Mouse (Mus musculus): ENCODE measurements around the gene Hmcn1.

The Hmcn1 gene

DNA sequence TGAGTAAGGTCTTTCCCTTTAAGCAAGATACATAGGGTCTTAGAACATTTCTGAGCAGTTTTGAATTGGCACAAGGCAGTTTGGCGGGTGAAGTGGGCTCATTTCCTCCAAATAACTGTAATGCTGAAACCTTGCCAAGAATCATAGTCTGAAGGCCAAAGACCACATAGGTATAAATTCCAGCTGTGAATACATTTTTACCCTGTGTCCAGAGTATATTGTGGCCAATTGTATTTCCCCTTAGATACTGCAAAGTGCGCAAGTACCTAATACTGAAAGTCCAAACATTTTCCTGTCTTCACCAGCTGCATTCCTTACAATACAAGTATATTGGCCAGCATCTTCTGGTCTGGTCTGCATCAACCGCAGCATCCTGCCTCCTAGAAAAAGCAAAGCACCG is 312.9 kb downstream of the Hmcn1 start:
- no peak for DNase-seq (ENCODE audit: low read depth, low spot score)

DNA sequence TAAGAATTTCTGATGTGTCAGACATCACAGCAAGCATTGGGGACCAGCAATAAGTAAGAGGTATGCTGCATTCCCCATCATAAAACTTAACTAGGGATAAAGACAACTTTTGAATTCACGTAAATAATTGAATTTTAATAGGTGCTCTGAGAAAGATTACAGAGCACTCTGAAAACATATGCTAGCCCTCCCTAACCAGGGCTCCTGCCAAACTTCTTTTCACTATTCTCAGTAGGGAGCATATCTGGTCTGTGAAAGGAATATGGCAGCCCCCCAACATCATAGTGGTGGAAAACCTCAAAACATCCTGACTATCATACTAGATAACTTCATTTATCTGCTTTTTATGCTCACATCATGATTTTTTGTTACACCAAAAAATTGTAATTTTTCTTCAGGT is 347.9 kb downstream of the Hmcn1 start:
- no peak for DNase-seq (ENCODE audit: low read depth, low spot score)

DNA sequence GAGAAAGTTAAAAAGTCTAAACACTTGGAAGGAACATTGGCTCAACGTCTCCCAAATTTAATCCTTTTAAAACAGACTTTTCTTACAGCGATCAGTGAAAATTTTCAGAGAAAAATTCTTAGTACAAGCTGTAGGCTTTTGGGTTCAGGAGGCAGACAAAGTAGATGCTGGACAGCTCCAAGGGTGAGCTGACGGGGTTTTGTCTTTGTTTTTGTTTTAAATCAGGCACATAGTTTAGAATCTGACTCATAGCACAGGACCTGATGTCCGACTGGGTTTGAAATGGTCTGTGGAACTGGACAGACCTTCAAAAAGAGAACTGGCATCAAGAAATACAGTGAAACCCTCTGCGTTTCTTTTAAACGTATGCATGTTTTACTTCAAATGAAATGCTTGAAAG is 353.7 kb downstream of the Hmcn1 start:
- DNase-seq (ENCODE audit: low read depth, low spot score): no peak

DNA sequence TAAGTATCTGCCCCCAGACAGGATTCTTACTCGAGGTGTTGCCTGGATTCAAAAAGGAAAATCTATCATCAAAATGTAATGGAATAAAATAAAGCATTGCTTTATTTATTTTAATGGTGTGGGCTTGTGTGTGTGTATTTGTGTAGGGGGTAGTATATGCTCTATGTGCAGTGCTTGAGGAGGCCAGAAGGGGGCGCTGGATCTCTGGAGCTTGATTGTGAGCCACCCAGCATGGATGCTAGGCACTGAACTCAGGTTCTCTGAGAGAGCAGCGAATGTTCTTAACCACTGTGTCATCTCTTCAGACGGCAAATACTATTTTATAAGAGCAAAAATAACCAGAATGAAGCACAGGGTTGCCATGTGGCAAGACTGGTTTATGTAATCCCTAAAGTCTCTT is 360.7 kb downstream of the Hmcn1 start:
- DNase-seq (ENCODE audit: low read depth, low spot score): peak; percentile 11

DNA sequence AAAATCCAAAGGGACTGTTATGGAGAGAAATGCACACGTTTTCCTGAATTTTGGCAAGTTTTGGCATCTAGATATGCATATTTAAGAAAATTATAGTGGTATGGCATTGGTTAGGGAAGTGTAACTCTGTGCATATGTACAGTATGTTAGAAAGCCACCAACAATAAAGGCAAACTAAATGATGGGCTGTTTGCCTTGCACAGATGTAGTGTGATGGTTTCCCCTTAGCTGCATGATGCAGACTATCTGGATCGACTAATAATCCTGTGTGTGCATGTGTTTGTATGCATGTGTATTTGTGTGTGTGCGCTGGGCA is 361.4 kb downstream of the Hmcn1 start:
- no peak for DNase-seq (ENCODE audit: low read depth, low spot score)

GRCm38 (mm10) chr1:150631035-150631855 is 362.0 kb downstream of the Hmcn1 start:
- no peak for DNase-seq (ENCODE audit: low read depth, low spot score)

DNA sequence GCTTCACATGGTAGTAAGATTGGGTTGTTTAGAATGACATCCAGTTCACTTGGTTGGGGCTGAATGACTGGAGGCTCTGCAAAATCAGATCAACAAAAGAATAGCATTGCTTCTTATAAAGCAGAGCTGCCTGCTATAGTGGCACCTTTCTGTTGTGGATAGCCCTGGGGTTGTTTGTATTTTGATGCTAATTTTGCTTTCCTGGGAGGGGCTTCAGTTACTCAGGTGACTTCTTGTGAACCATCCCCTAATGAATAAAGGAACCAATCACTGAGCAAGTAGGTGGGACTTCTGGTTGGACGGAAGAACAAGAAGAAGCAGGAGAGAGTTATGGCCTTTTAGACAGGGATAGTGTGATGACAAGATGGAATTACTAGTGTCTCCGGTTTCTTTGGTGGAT is 370.0 kb downstream of the Hmcn1 start:
- DNase-seq (ENCODE audit: low read depth, low spot score): no peak

DNA sequence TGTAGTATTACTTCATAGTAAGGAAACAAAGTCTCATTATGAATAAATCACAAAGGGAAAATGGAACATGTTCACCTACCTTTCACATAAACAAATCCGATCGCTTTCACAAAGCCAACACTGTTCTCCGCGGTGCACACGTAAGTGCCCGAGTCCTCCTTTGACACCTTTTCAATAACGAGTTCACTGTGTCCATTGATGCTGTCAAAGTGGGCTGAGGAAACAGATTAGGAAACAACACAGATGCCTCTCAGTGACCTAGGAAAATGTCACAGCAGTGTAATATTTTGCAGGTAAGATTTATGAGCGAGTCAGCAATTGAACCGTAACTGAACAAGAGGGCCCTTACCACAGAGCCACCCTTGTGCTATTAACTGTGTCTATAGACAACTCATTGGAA is 382.7 kb downstream of the Hmcn1 start:
- DNase-seq (ENCODE audit: low read depth, low spot score): no peak

- DNase-seq (ENCODE audit: low read depth, low spot score): no peak
Observed at GRCm38 (mm10) chr1:150606173-150606572, 387.1 kb downstream of the Hmcn1 start.

- no peak for DNase-seq (ENCODE audit: low read depth, low spot score)
Observed at GRCm38 (mm10) chr1:150593614-150594013, 399.6 kb downstream of the Hmcn1 start.

GRCm38 (mm10) chr1:150591253-150591652 is 402.0 kb downstream of the Hmcn1 start:
- DNase-seq (ENCODE audit: low read depth, low spot score): peak; percentile 7

GRCm38 (mm10) chr1:150587410-150587809 is 405.8 kb downstream of the Hmcn1 start:
- no peak for DNase-seq (ENCODE audit: low read depth, low spot score)

- DNase-seq (ENCODE audit: low read depth, low spot score): no peak
Observed at GRCm38 (mm10) chr1:150584477-150584876, 408.8 kb downstream of the Hmcn1 start.

GRCm38 (mm10) chr1:150583734-150584133 is 409.5 kb downstream of the Hmcn1 start:
- DNase-seq (ENCODE audit: low read depth, low spot score): no peak

GRCm38 (mm10) chr1:150580561-150580960 is 412.7 kb downstream of the Hmcn1 start:
- no peak for DNase-seq (ENCODE audit: low read depth, low spot score)

DNA sequence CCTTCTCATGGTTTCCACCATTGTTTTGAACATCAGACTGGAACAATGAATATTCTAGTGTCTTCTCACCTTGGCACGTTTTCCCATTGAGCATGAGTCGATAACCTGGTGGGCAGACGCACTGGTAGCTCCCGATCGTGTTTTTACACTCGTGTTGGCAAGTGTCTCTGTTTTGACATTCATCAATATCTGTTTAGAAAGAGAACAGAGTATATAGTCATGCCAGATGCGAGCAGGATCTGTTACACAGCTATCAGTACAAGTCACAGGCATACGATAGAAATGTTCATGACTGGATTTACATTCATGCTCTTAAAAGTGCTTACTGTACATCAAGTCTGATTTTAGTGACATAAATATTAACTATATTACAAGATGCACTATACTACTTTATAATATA is 419.8 kb downstream of the Hmcn1 start:
- no peak for DNase-seq (ENCODE audit: low read depth, low spot score)

DNA sequence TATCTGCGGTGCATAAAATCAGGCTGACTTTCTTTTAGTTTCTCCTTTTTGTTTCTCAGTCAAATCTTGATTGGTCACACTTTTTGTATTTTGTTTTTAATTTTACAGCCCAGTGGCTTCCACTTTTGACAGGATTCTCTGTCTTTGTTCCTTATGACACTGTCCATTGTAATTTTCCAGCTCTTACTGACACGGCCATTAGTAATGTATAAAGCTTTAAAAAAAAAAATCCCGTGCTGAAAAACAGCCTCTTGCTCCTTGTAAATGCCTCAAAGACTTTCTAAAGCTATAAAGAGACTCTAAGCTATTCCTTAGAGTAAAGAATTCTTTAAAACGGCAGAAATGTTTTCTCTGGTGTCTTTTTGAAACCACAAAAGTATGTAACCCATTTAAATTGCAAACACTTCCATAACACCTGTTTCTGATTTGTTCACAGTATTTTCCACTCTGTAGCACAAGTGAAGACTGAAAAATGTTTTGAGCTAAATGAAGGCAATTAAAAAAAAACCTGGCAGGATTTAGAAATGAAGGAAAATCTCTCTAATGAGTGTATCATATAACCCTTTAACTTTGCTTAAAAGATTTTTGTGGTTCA is 422.6 kb downstream of the Hmcn1 start:
- no peak for DNase-seq (ENCODE audit: low read depth, low spot score)

GRCm38 (mm10) chr1:150569820-150570543 is 423.3 kb downstream of the Hmcn1 start:
- DNase-seq (ENCODE audit: low read depth, low spot score): no peak

DNA sequence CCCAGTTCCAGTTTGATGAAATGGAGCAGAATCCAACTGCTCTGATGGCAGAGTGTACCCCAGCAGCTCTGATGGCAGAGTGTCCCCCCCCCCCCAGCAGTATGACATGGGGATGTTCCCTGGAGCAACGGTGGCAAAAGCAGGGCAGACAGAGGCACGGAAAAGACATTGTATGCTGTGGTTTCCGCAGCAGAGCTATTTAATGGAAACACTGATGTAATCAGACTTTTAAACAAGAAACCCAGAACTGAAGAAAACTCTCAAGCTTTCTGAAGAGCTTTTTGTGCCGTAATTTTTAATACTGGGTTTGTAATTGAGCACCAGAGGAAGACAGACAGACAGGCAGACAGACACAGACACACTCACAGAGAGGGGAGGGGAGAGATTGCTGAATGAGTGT is 426.9 kb downstream of the Hmcn1 start:
- no peak for DNase-seq (ENCODE audit: low read depth, low spot score)

DNA sequence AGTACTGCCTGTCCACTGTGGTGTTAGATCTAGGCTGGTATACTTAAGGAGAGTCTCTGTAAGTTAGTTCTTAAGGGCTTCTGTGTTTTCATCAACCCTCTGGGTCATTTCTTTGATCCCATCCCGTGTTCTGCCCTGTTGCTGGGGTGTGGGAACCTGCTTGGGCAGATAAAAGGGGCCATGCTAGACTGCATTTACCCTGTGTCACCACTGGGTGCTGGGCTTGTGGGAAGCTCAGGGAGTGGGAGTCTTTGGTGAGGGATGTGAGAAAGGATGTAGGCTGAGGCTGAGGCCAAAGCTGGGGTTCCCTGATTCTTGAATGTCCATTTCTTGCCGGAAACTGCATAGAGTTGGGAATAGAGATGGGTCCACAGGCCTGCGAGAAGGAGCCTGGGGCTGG is 436.6 kb downstream of the Hmcn1 start:
- no peak for DNase-seq (ENCODE audit: low read depth, low spot score)

- DNase-seq (ENCODE audit: low read depth, low spot score): no peak
Observed at GRCm38 (mm10) chr1:150551390-150551789, 441.8 kb downstream of the Hmcn1 start.

GRCm38 (mm10) chr1:150546463-150546862 is 446.8 kb downstream of the Hmcn1 start:
- DNase-seq (ENCODE audit: low read depth, low spot score): no peak

DNA sequence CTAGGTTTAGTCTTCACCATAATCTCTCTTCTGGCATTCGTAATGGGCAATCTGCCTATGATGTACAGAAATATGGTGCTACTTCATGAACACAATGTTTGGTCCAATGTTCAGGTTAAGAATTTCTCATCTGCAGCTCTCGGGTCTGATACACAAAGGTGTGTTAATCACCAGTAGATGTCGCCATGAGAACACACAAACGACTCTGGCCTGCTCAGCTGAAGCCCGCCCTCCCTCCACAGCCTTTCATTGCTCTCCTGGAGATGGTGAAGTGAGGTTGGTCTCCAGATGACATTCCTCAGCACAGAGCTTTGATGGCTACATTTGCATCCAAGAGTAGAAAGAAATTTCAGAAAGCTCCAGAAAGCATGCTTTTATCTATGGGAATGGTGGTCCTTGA is 453.0 kb downstream of the Hmcn1 start:
- peak; percentile 28 for DNase-seq (ENCODE audit: low read depth, low spot score)

All from WW6 (cell line).